Mouse (Mus musculus): ENCODE data around the gene Itga6.

- TF ChIP-seq POLR2A (IDR thresholded peaks at IDR 0.05; ENCODE audit: insufficient read depth, low read depth, low read length) = no peak
- TF ChIP-seq CTCF (IDR thresholded peaks at IDR 0.05) = no peak
Observed at GRCm38 (mm10) chr2:71771762-71772161, 26.3 kb downstream of the Itga6 start.

Data from heart, adult 2 months (tissue).